Mouse (Mus musculus) embryonic fibroblast, embryonic 13.5 days (primary cell): ENCODE measurements around the gene Tenm2.

Source experiments
- CTCF ChIP-seq: IDR thresholded peaks from 2 replicates; pipeline ENCODE4 v1.5.1; 2011; ENCODE audit warnings: mild to moderate bottlenecking, control low read depth, low read length, moderate library complexity, borderline replicate concordance; ENCODE audit not compliant: insufficient read depth
- POLR2A ChIP-seq: IDR thresholded peaks from 2 replicates; pipeline ENCODE4 v1.6.1; 2011; ENCODE audit warnings: low read depth, mild to moderate bottlenecking, control low read depth, low read length, moderate library complexity

DNA sequence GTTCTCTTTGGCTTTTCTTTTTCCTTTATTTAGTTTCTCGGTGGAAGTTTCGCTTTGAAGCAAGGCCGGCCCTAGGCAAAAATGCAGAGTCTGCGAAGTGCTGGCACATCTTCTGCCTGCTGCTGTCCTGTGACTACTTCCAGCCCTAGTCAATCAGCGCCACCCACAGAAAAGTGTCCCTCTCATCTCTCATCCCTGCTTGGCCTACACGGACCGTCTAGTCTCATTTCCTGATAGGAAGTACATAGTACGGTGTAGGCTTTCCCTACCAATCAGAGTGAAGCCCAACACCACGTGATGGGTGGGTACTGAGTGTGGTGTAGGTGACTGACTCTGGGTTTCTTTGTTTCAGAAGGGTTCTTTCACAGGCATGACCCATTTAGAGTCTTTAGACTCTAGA lies 783.3 kb downstream of the Tenm2 start:
- TF ChIP-seq POLR2A (no peak), CTCF (no peak)
